Mouse (Mus musculus) layer of hippocampus, postnatal 36 days (tissue): ENCODE results near the gene Lrrc2. TPM values are rescaled to one million over a fixed set of nuclear protein-coding genes. Genes with fewer than 3 reads are reported as not detected.

Experiments
- DNase-seq, 2 experiments: peaks; one replicate each; pipeline ENCODE4 v3.0.0; 2022
- microRNA-seq, 2 experiments: library from miRNA; unstranded; fragments of <30 nt; microRNA quantifications; one replicate each; pipeline ENCODE4 v1.2.0; 2021
- total RNA-seq, 2 experiments: library from RNA; stranded (reverse); gene quantifications; 2 replicates each; pipeline ENCODE4 v1.2.3; 2021

Lrrc2 gene
- total RNA-seq, 2 experiments from 2014 or later: 1.3 to 1.5 TPM

GRCm38 (mm10) chr9:110988078-110988477 is 36.7 kb downstream of the Lrrc2 start:
- DNase-seq: no peak

- no peak for DNase-seq
Measured at GRCm38 (mm10) chr9:110989141-110989540, 37.8 kb downstream of the Lrrc2 start.

GRCm38 (mm10) chr9:110989543-110989942 is 38.2 kb downstream of the Lrrc2 start:
- DNase-seq: no peak

DNA sequence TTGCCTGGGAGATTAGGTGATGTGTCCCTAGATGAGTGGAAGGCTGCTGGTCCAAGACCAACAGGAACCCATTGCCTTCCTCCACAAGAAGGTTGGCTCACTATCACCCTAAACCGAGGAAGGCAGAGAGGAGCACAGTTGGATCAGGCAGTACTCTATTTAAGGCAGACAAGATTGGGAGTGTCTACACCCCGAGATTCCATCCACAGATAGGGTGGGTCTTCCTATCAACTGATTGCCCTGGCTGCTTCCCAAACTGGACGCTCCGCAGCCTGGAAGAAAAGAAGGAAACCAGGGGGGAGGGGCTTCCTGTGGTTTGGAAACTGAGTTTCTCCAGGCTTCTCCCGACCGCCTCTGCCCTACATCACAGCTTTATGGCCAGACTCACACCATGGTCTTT is 38.9 kb downstream of the Lrrc2 start, which contains the start of gene Rtp3:
TSS of gene Rtp3 (minus strand) at position 380 of the 400 bp plus-strand sequence.
- no peak for DNase-seq

DNA sequence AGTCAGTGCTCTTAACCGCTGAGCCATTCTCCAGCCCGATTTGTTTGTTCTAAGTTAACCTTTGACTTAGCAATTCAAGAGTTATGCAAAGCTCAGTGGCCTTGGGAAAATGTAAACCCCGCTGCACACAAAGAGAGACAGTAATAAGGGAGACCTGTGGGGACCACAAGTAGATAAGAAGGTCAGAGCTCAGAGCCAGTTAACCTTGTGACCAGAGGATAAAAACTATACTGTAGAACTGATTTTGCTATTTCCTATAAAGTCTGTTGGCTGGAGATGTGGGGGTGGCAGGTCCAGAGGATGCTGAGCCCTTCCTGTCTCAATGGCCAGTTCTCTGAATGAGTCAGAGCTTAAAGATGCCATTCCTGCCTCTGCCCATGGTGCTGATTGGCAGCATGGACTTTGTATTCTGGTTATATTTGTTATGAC is 42.0 kb downstream of the Lrrc2 start:
- no peak for DNase-seq

DNA sequence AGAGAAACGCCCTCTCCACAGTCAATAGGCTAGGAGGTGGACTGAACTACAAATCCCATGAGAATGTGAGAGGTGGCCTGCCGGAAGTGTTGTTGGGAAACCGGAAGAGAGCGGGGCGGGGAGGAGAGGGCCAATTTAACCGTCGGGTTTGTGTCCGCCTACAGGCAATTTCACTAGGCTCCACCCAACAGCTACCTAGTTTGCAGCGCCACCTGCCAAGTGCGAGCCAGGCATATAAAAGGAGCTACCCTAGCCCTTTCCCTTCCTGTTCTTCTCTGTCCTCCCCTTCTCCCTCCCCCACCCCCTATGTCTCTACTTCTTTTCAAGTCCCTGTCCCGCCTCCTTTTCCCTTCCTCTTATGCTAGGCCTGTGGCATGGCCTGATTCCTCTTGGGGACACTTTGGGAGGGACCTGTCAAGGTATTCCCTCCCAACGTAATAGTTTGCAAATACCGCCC is 43.4 kb downstream of the Lrrc2 start:
- DNase-seq: peak; percentile 64 to 65

GRCm38 (mm10) chr9:110997245-110997644 is 45.9 kb downstream of the Lrrc2 start:
- peak; percentile 44 to 60 for DNase-seq

DNA sequence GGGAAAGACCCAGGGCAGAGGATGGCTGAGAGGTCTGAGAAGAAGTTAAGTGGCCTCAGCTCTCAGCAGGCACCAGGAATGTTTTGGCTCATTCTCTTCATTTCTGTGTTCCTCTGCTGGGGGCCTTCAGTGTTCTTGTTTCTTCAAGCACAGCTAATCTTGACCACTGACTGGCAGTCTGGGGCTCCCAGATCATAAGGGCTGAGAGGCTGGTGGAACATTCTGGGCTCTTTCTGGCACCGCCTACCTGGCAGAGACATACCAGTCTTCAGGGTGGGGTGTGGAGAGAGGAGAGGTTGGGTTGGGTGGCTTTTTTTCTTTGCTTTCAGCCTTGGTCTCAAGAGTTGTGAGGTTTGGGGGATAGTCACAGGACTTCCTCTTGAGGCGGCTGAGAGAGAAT is 47.7 kb downstream of the Lrrc2 start:
- DNase-seq: no peak

- no peak for DNase-seq
Measured at GRCm38 (mm10) chr9:110999856-111000255, 48.5 kb downstream of the Lrrc2 start.

DNA sequence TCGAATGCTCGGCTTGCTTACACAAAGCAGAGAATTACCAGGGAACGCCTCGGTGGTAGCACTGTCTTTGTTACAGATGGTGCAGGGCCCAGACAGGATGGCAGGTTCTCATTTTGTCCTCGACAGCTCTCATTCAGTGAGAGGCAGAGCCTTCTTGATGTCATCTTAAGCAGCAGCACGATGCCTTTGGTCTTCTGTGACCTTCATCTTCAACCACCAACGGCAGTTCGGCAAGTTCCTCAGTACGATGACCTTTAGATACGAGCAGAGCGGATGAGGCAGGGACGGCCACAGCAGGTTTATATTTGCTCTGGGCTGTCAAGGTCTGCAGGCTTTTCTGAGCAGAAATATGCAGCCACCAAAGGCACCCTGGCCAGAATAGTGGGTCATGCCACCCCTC is 50.3 kb downstream of the Lrrc2 start:
- no peak for DNase-seq

GRCm38 (mm10) chr9:111003279-111003678 is 51.9 kb downstream of the Lrrc2 start:
- no peak for DNase-seq

GRCm38 (mm10) chr9:111006544-111006943 is 55.2 kb downstream of the Lrrc2 start:
- DNase-seq: no peak

- no peak for DNase-seq
Measured at GRCm38 (mm10) chr9:111009763-111010162, 58.4 kb downstream of the Lrrc2 start.

DNA sequence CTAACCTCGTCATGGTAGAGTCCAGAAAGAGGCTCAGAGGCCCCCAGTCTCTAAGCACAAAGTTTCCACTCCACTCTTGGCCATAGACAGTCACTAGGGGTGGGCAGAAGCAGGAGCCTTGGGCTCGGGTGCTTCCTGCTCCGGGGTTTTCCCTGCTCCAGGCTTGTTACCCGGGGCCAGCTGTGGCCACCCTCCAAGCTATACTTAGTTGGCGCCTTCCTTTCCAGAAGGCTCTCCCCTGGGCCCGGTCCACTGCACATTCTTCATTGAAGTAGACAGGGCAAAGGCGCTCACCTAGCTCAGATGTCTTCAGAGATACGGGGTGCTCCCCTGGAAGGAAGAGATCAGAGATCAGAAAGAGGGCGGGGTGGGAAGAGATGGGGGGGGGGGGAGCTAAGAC is 60.2 kb downstream of the Lrrc2 start:
- no peak for DNase-seq

- no peak for DNase-seq
Measured at GRCm38 (mm10) chr9:111012041-111012440, 60.7 kb downstream of the Lrrc2 start.

- DNase-seq: no peak
Measured at GRCm38 (mm10) chr9:111015658-111016057, 64.3 kb downstream of the Lrrc2 start.

DNA sequence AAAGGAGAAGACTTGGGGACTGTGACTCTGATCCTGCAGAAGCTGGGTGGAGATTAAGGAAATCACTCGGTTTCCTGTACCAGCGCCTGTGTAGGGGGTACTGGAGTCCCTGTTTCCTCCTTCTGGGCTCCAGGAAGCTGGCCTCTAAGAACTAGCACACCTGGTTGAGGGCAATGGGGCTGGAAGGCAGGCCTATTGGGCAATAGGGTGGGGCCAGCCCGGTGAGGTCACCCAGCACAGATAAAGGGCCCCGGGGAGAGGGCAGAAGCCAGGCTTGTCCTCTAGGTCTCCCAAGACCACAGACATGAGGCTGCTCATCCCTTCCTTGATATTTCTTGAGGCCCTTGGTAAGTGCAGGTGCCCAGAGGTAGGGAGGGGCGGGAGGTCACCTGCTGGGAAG is 67.7 kb downstream of the Lrrc2 start, which contains the start of gene Ltf:
TSS of gene Ltf (plus strand) at position 250 of the 400 bp plus-strand sequence.
- DNase-seq: no peak

DNA sequence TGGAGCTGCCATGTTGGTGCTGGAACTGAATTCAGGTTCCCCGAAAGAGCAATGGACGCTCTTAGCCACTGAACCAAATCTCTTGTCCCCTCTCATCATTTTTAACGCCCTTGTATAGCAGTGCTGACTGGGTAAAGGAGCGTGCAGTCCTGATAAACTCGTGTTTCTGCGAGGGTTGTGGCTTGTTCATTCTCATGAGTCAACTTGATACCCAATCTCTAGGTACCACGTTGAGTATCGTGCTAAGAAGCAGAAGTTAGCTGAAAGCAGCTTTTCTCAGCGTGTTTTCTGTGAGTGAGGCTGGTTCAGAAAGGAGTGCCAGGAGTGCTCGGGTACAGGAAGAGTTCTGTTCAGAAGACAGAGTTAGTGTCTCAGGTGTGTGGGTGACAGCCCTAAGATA is 75.4 kb downstream of the Lrrc2 start:
- no peak for DNase-seq

Small RNAs within 50 kb of the gene (microRNA-seq; reads per million reads assigned to microRNA genes)
- gene Gm24269: 0 reads per million in 2 experiments

Other genes with a start within 250 kb of the Lrrc2 start
- not detected for gene Myl3, start 209.7 kb upstream of the Lrrc2 start, total RNA-seq
- gene Pth1r, start 204.4 kb upstream of the Lrrc2 start, total RNA-seq: 1 to 10 TPM; 4.3 to 4.8 TPM
- not detected for gene Prss42, start 153.4 kb upstream of the Lrrc2 start, total RNA-seq
- not detected for gene Prss44, start 137.6 kb upstream of the Lrrc2 start, total RNA-seq
- not detected for gene Prss43, start 124.9 kb upstream of the Lrrc2 start, total RNA-seq
- under 1 TPM in 1 of 2 experiments, not detected in 1; 0.63 TPM for gene Prss45, start 117.0 kb upstream of the Lrrc2 start, total RNA-seq
- not detected for gene Prss46, start 107.0 kb upstream of the Lrrc2 start, total RNA-seq
- under 1 TPM; 0.40 to 0.78 TPM for gene Prss50, start 93.6 kb upstream of the Lrrc2 start, total RNA-seq
- 10 to 100 TPM in 1 of 2 experiments, 1 to 10 TPM in 1; 6.0 to 10.1 TPM for gene Als2cl, start 71.7 kb upstream of the Lrrc2 start, total RNA-seq
- gene Tmie, start 71.4 kb upstream of the Lrrc2 start, total RNA-seq: 1 to 10 TPM; 1.2 to 1.8 TPM
- gene Fam240a, start 34.7 kb upstream of the Lrrc2 start, total RNA-seq: not detected
- under 1 TPM; 0.22 to 0.33 TPM for gene Tdgf1, start 5.4 kb upstream of the Lrrc2 start, total RNA-seq
- gene Rtp3, start 39.0 kb downstream of the Lrrc2 start, total RNA-seq: under 1 TPM; 0.18 to 0.32 TPM
- gene Ltf, start 67.7 kb downstream of the Lrrc2 start, total RNA-seq: under 1 TPM; 0.30 to 0.63 TPM
- gene Ccrl2, start 106.0 kb downstream of the Lrrc2 start, total RNA-seq: under 1 TPM; 0.86 to 0.90 TPM
- 10 to 100 TPM; 35.0 to 39.0 TPM for gene Lrrfip2, start 166.0 kb downstream of the Lrrc2 start, total RNA-seq